Mouse (Mus musculus): ENCODE data around the gene Kcnq5. TPM values are rescaled to one million over a fixed set of nuclear protein-coding genes. Genes with fewer than 3 reads are reported as not detected.

Kcnq5 gene
- total and polyA plus RNA-seq, 3 experiments = not detected

- Histone ChIP-seq H3K4me3 (ENCODE audit: control insufficient read depth in 1 of 2, insufficient read depth in 1 of 2, low read depth in 2 of 2, low read length in 2 of 2) (no peak overlapping the region), H3K27ac (ENCODE audit: control insufficient read depth, low read depth, low read length) (no peak overlapping the region)
- DNase-seq (ENCODE audit: low read depth, low spot score) = no peak
Measured at GRCm38 (mm10) chr1:21780746-21781145, 181.0 kb downstream of the Kcnq5 start.

GRCm38 (mm10) chr1:21777560-21777959, 184.2 kb downstream of the Kcnq5 start:
- Histone ChIP-seq H3K27ac (ENCODE audit: control insufficient read depth, low read depth, low read length) (no peak overlapping the region), H3K36me3 (ENCODE audit: control insufficient read depth in 1 of 2, insufficient read depth in 2 of 2, low read length in 2 of 2) (no peaks in the 10 kb centered on the region), H3K27me3 (ENCODE audit: control insufficient read depth in 1 of 2, insufficient read depth in 2 of 2, low read length in 2 of 2) (no peaks in the 10 kb centered on the region), H3K79me2 (ENCODE audit: control insufficient read depth, insufficient read depth, low read length, poor library complexity) (no peaks in the 10 kb centered on the region), H3K4me3 (ENCODE audit: control insufficient read depth in 1 of 2, insufficient read depth in 1 of 2, low read depth in 2 of 2, low read length in 2 of 2) (no peak overlapping the region), H3K9ac (ENCODE audit: control insufficient read depth, low read depth, low read length, poor library complexity, severe bottlenecking) (no peak overlapping the region), H3K4me1 (ENCODE audit: control insufficient read depth in 1 of 2, insufficient read depth in 2 of 2, low read length in 2 of 2) (no peaks in the 10 kb centered on the region), H3K9me3 (replicated peaks; ENCODE audit: insufficient read depth, low read length) (no peaks in the 10 kb centered on the region)
- DNase-seq (ENCODE audit: low read depth, low spot score) = no peak
- TF ChIP-seq E2F4 (IDR thresholded peaks at IDR 0.05; ENCODE audit: borderline replicate concordance, low read depth, low read length) (no peak), TBP (IDR thresholded peaks at IDR 0.05; ENCODE audit: low read depth, low read length) (no peak), ZNF384 (IDR thresholded peaks at IDR 0.05; ENCODE audit: low read depth, low read length) (no peak), CHD1 (IDR thresholded peaks at IDR 0.05; ENCODE audit: low read depth, low read length) (no peak), MXI1 (IDR thresholded peaks at IDR 0.05; ENCODE audit: low read depth, low read length) (no peak), HCFC1 (IDR thresholded peaks at IDR 0.05; ENCODE audit: low read depth, low read length) (no peak), TAL1 (IDR thresholded peaks at IDR 0.05; ENCODE audit: low read length) (no peak), USF2 (IDR thresholded peaks at IDR 0.05; ENCODE audit: borderline replicate concordance in 1 of 2, insufficient read depth in 1 of 2, low read depth in 1 of 2, low read length in 2 of 2) (no peak), POLR2AphosphoS2 (IDR thresholded peaks at IDR 0.05; ENCODE audit: low read length) (no peak), TCF12 (IDR thresholded peaks at IDR 0.05; ENCODE audit: low read depth, low read length) (no peak)

More at GRCm38 (mm10) chr1:21780746-21781145, 181.0 kb downstream of the Kcnq5 start:
- no peaks in the 10 kb centered on the region for H3K27me3 ChIP-seq (ENCODE audit: control insufficient read depth in 1 of 2, insufficient read depth in 2 of 2, low read length in 2 of 2)
- H3K9ac ChIP-seq (ENCODE audit: control insufficient read depth, low read depth, low read length, poor library complexity, severe bottlenecking) = no peak overlapping the region
- TF ChIP-seq MYB (IDR thresholded peaks at IDR 0.05; ENCODE audit: low read depth, low read length) (no peak), POLR2AphosphoS2 (IDR thresholded peaks at IDR 0.05; ENCODE audit: low read length) (no peak), MEF2A (IDR thresholded peaks at IDR 0.05; ENCODE audit: extremely low read depth, insufficient replicate concordance, low read depth, low read length, poor library complexity, severe bottlenecking) (no peak), GABPA (IDR thresholded peaks at IDR 0.05; ENCODE audit: low read depth, low read length) (no peak), NRF1 (IDR thresholded peaks at IDR 0.05; ENCODE audit: insufficient read depth, low read depth, low read length, poor library complexity, severe bottlenecking) (no peak), CHD2 (IDR thresholded peaks at IDR 0.05; ENCODE audit: low read length) (no peak), TBP (IDR thresholded peaks at IDR 0.05; ENCODE audit: low read depth, low read length) (no peak), MAX (IDR thresholded peaks at IDR 0.05; ENCODE audit: low read length) (no peak)
- no peaks in the 10 kb centered on the region for H3K9me3 ChIP-seq (replicated peaks; ENCODE audit: insufficient read depth, low read length)
- no peaks in the 10 kb centered on the region for H3K79me2 ChIP-seq (ENCODE audit: control insufficient read depth, insufficient read depth, low read length, poor library complexity)
- no peaks in the 10 kb centered on the region for H3K4me1 ChIP-seq (ENCODE audit: control insufficient read depth in 1 of 2, insufficient read depth in 2 of 2, low read length in 2 of 2)
- no peaks in the 10 kb centered on the region for H3K36me3 ChIP-seq (ENCODE audit: control insufficient read depth in 1 of 2, insufficient read depth in 2 of 2, low read length in 2 of 2)
